Mouse (Mus musculus) liver, embryonic 14.5 days (tissue): ENCODE measurements around the gene Ing3.

ENCODE experiments used
- CTCF ChIP-seq: IDR thresholded peaks from 2 replicates; pipeline ENCODE4 v1.5.1; 2016; ENCODE audit warnings: antibody characterized with exemption, low read depth, control low read depth
- EP300 ChIP-seq: IDR thresholded peaks from 2 replicates; pipeline ENCODE4 v1.6.1; 2016; ENCODE audit warnings: antibody characterized with exemption, low read depth

GRCm38 (mm10) chr6:21998131-21998530, 48.8 kb downstream of the Ing3 start:
- TF ChIP-seq CTCF (no peak), EP300 (no peak)
